Mouse (Mus musculus) heart, postnatal 25 days (tissue): ENCODE data around the gene Plekhg3. TPM values are rescaled to one million over a fixed set of nuclear protein-coding genes. Genes with fewer than 3 reads are reported as not detected.

Experiments used
- DNase-seq: peaks from one replicate; pipeline ENCODE4 v3.0.0; 2022; ENCODE audit warnings: low spot score
- intact Hi-C: fragments of 180-260 bp; cut with DNase I; formaldehyde crosslinking; loops from one replicate; pipeline ENCODE4 v1.15.1; 2025
- total RNA-seq, 2 experiments: library from RNA; stranded (reverse); gene quantifications; 2 replicates each; pipeline ENCODE4 v1.2.3; 2021

Gene Plekhg3
- total RNA-seq, 2 experiments from 2014 or later, result 13.5 to 16.6 TPM

GRCm38 (mm10) chr12:76546383-76547276, 15.9 kb downstream of the Plekhg3 start:
- DNase-seq, result no peak
- intact Hi-C loops, result loop anchor here (5.0 kb wide), 1 partner anchor 49 kb away; no protein-coding TSS in a partner anchor

- intact Hi-C loops, result loop anchor here (5.0 kb wide), 1 partner anchor 50 kb away; no protein-coding TSS in a partner anchor
These were observed 16.9 kb downstream of the Plekhg3 start for GRCm38 (mm10) chr12:76547409-76548081.

GRCm38 (mm10) chr12:76548082-76548423, 17.4 kb downstream of the Plekhg3 start:
- intact Hi-C loops, result loop anchor here (5.0 kb wide), 1 partner anchor 51 kb away; no protein-coding TSS in a partner anchor

More at GRCm38 (mm10) chr12:76547409-76548081, 16.9 kb downstream of the Plekhg3 start:
- no peak for DNase-seq

GRCm38 (mm10) chr12:76549203-76549602, 18.5 kb downstream of the Plekhg3 start:
- no peak for DNase-seq
- intact Hi-C loops, result loop anchor here (5.0 kb wide), 1 partner anchor 52 kb away; no protein-coding TSS in a partner anchor

More at GRCm38 (mm10) chr12:76548082-76548423, 17.4 kb downstream of the Plekhg3 start:
- DNase-seq, result no peak

GRCm38 (mm10) chr12:76552321-76552720, 21.6 kb downstream of the Plekhg3 start:
- intact Hi-C loops, result no loop called here
- peak; percentile 60 for DNase-seq

GRCm38 (mm10) chr12:76552958-76553357, 22.3 kb downstream of the Plekhg3 start:
- no peak for DNase-seq
- intact Hi-C loops, result no loop called here

GRCm38 (mm10) chr12:76553917-76554316, 23.2 kb downstream of the Plekhg3 start:
- peak; percentile 64 for DNase-seq
- intact Hi-C loops, result no loop called here

GRCm38 (mm10) chr12:76554392-76554791, 23.7 kb downstream of the Plekhg3 start:
- DNase-seq, result no peak
- intact Hi-C loops, result no loop called here

GRCm38 (mm10) chr12:76554871-76555386, 24.2 kb downstream of the Plekhg3 start:
- DNase-seq, result no peak

GRCm38 (mm10) chr12:76556187-76556586, 25.5 kb downstream of the Plekhg3 start:
- intact Hi-C loops, result loop anchor here (2.0 kb wide), 1 partner anchor 27 kb away; no protein-coding TSS in a partner anchor
- DNase-seq, result no peak

More at GRCm38 (mm10) chr12:76554871-76555386, 24.2 kb downstream of the Plekhg3 start:
- intact Hi-C loops, result no loop called here

- intact Hi-C loops, result loop anchor here (2.0 kb wide), 1 partner anchor 28 kb away; no protein-coding TSS in a partner anchor
- no peak for DNase-seq
These were observed 26.2 kb downstream of the Plekhg3 start for GRCm38 (mm10) chr12:76556745-76557389.

- no peak for DNase-seq
- intact Hi-C loops, result no loop called here
These were observed 27.5 kb downstream of the Plekhg3 start for GRCm38 (mm10) chr12:76558206-76558605.

- DNase-seq, result no peak
- intact Hi-C loops, result no loop called here
These were observed 31.5 kb downstream of the Plekhg3 start for GRCm38 (mm10) chr12:76562196-76562595.

GRCm38 (mm10) chr12:76566284-76566683, 35.6 kb downstream of the Plekhg3 start:
- no peak for DNase-seq
- intact Hi-C loops, result no loop called here

GRCm38 (mm10) chr12:76570221-76570940, 39.7 kb downstream of the Plekhg3 start:
- intact Hi-C loops, result no loop called here
- no peak for DNase-seq

GRCm38 (mm10) chr12:76571266-76571665, 40.6 kb downstream of the Plekhg3 start:
- intact Hi-C loops, result no loop called here
- no peak for DNase-seq

- intact Hi-C loops, result no loop called here
- DNase-seq, result no peak
These were observed 41.9 kb downstream of the Plekhg3 start for GRCm38 (mm10) chr12:76572261-76573251.

- intact Hi-C loops, result no loop called here
- no peak for DNase-seq
These were observed 42.7 kb downstream of the Plekhg3 start for GRCm38 (mm10) chr12:76573381-76573780.
